Mouse (Mus musculus): Measurements from ENCODE around the gene E130208F15Rik. TPM values are rescaled to one million over a fixed set of nuclear protein-coding genes. Genes with fewer than 3 reads are reported as not detected.

The E130208F15Rik gene
- polyA plus RNA-seq, 1 experiment from 2014 or later = 3.3 TPM

DNA sequence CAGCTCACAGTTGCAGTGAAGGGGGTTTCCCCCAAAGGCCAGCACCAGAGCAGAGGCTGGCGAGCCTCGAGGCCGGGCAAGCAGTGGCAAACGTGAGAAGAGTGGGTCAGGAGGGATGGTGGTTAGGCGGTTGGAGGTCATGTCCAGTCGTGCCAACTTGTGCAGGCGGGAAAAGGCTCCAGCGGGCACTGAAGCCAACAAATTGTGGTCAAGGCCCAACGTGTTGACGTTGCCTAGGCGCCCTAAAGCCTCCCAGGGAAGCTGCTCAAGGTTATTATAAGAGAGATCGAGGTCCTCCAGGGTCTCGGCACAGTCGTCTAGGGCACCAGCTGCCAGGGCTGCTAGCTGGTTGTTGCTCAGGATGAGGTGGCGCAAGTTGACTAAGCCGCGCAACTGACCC is 38.5 kb downstream of the E130208F15Rik start:
- Histone ChIP-seq H3K4me3 (ENCODE audit: low read depth, low read length) (no peak overlapping the region), H3K27me3 (ENCODE audit: control insufficient read depth, insufficient read depth, low read length) (no peaks in the 10 kb centered on the region), H3K27ac (ENCODE audit: low read depth, low read length) (no peak overlapping the region), H3K9me3 (ENCODE audit: control insufficient read depth, low read length) (no peaks in the 10 kb centered on the region), H3K36me3 (ENCODE audit: control insufficient read depth, insufficient read depth, low read length) (no peaks in the 10 kb centered on the region; the same call in 1 of the 2 replicates), H3K9ac (ENCODE audit: low read depth, low read length) (no peak overlapping the region), H3K4me1 (replicated peaks; ENCODE audit: control insufficient read depth, insufficient read depth, low read length) (peaks cover 8% of the 10 kb centered on the region), H3K4me2 (replicated peaks; ENCODE audit: low read depth, low read length) (no peak overlapping the region)
- DNase-seq (ENCODE audit: low spot score) = no peak
- ATAC-seq (ENCODE audit: low FRiP score) = no peak
- WGBS = 92% methylated on average over 17 of the region's 17 CpGs

DNA sequence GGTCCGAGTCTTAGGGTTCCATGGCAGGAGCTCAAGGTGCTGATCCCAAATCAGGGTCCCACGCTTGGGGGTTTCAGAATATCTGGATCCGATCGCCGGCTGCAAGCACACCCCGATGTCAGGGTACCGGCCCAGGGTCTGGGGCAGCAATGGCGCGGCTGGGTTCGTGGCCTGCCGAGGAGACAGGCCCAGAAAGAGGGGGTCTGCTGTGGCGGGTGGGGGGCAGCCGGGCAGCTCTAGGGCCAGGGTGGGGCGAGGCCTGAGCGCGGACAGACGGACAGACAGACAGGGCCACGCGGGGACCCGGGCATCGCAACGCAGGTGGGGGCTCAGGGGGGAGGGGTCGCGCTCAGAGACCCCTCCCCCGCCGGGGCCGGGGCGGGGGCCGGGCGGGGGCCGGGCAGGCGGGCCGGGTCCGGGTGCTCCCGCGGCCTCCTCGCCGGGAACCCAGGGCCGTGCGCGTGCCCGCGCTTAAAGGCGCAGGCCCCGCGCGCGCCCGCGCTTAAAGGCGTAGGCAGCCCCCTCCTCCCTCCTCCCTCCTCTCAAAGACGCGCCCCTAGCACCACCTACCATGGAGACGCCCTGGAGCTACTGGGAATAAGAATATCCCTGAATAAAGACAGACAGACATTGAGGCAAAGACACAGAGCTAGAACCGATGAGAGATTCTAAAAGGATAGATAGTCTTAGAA is 41.3 kb downstream of the E130208F15Rik start, which contains the start of gene Lrfn3:
TSS of gene Lrfn3 (minus strand) at position 121 of the 692 bp plus-strand sequence.
- peak; percentile 96 for DNase-seq (ENCODE audit: low spot score)
- Histone ChIP-seq H3K27ac (ENCODE audit: low read depth, low read length) (no peak within 1 kb of the TSS), H3K4me3 (ENCODE audit: low read depth, low read length) (peak within 1 kb of the TSS; percentile 85), H3K9me3 (ENCODE audit: control insufficient read depth, low read length) (no peaks in the 10 kb centered on the region), H3K4me2 (replicated peaks; ENCODE audit: low read depth, low read length) (peak within 1 kb of the TSS; percentile 86), H3K27me3 (ENCODE audit: control insufficient read depth, insufficient read depth, low read length) (no peaks in the 10 kb centered on the region), H3K4me1 (replicated peaks; ENCODE audit: control insufficient read depth, insufficient read depth, low read length) (peaks cover 8% of the 10 kb centered on the region), H3K9ac (ENCODE audit: low read depth, low read length) (peak within 1 kb of the TSS; percentile 91), H3K36me3 (ENCODE audit: control insufficient read depth, insufficient read depth, low read length) (no peaks in the 10 kb centered on the region)
- ATAC-seq (ENCODE audit: low FRiP score) = peak; percentile 72; the same call in 1 of the 2 replicates
- 2% methylated on average over 36 of the region's 55 CpGs for WGBS

DNA sequence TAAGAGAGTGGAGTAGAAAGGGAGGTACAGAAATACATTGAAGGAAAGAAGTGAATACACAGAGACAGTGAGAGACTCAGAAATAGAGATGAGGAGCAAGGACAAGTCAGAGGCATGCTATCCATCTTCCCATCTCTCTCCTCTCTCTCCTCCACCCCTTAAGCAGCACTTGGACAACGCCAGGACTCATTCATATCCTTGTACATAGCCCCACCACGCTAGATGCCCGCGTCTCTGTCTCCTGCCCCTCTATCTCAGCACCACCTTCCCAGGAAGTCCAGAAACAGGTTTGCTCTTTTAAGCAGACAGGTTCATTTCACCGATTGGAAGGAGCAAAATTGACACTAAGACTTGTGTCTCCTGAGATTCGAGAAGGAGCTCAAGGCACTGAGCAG is 41.8 kb downstream of the E130208F15Rik start:
- H3K36me3 ChIP-seq (ENCODE audit: control insufficient read depth, insufficient read depth, low read length) = no peaks in the 10 kb centered on the region
- H3K4me2 ChIP-seq (replicated peaks; ENCODE audit: low read depth, low read length) = peak overlapping the region; percentile 86
- peaks cover 8% of the 10 kb centered on the region for H3K4me1 ChIP-seq (replicated peaks; ENCODE audit: control insufficient read depth, insufficient read depth, low read length)
- DNase-seq (ENCODE audit: low spot score) (no peak), ATAC-seq (ENCODE audit: low FRiP score) (peak; percentile 28; the same call in 1 of the 2 replicates)
- WGBS = 67% methylated on average over 6 of the region's 6 CpGs
- no peak overlapping the region for H3K27ac ChIP-seq (ENCODE audit: low read depth, low read length)
- no peaks in the 10 kb centered on the region for H3K27me3 ChIP-seq (ENCODE audit: control insufficient read depth, insufficient read depth, low read length)
- peak overlapping the region; percentile 91; the same call in 1 of the 2 replicates for H3K9ac ChIP-seq (ENCODE audit: low read depth, low read length)
- no peaks in the 10 kb centered on the region for H3K9me3 ChIP-seq (ENCODE audit: control insufficient read depth, low read length)
- H3K4me3 ChIP-seq (ENCODE audit: low read depth, low read length) = peak overlapping the region; percentile 85

DNA sequence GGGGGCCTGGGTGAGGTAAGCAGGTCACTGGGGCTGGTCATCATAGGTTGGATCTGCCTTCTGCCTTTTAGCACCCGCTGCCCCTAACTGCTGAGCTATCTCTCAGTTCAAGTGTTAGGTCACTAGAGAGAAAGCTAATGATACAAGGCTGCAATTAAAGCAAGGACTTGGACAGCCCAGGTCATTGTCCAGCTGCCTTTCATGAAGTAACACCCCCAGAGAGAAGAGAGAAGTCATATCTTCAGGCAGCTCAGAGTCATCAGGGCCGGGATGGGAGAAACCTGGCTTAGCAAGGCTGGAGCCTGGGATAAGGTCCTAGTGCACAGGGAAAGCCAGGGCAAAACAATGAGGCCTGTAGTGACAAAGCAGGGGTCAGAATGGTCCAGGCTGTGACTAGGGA is 45.9 kb downstream of the E130208F15Rik start:
- no peak overlapping the region for H3K4me3 ChIP-seq (ENCODE audit: low read depth, low read length)
- WGBS = 73% methylated on average over 2 of the region's 2 CpGs
- DNase-seq (ENCODE audit: low spot score) = no peak
- no peak for ATAC-seq (ENCODE audit: low FRiP score)
- H3K27ac ChIP-seq (ENCODE audit: low read depth, low read length) = no peak overlapping the region
- no peaks in the 10 kb centered on the region for H3K9me3 ChIP-seq (ENCODE audit: control insufficient read depth, low read length)
- H3K4me2 ChIP-seq (replicated peaks; ENCODE audit: low read depth, low read length) = no peak overlapping the region
- no peaks in the 10 kb centered on the region for H3K4me1 ChIP-seq (replicated peaks; ENCODE audit: control insufficient read depth, insufficient read depth, low read length)
- H3K27me3 ChIP-seq (ENCODE audit: control insufficient read depth, insufficient read depth, low read length) = no peaks in the 10 kb centered on the region
- H3K36me3 ChIP-seq (ENCODE audit: control insufficient read depth, insufficient read depth, low read length) = no peaks in the 10 kb centered on the region
- no peak overlapping the region for H3K9ac ChIP-seq (ENCODE audit: low read depth, low read length)

Other genes starting within 250 kb of the E130208F15Rik start
- 8.3 and 8.6 TPM in 2 replicates for gene Zfp82, start 248.8 kb upstream of the E130208F15Rik start, polyA plus RNA-seq (2014; fragmentation: Nextera tagmentation; extraction: Ambion mirVana)
- gene Gm26920, start 231.3 kb upstream of the E130208F15Rik start, polyA plus RNA-seq (2014; fragmentation: Nextera tagmentation; extraction: Ambion mirVana) = 0.89 and 1.7 TPM in 2 replicates
- gene Zfp566, start 231.2 kb upstream of the E130208F15Rik start, polyA plus RNA-seq (2014; fragmentation: Nextera tagmentation; extraction: Ambion mirVana) = 14.6 and 15.6 TPM in 2 replicates
- 128 and 132 TPM in 2 replicates for gene Zfp260, start 227.0 kb upstream of the E130208F15Rik start, polyA plus RNA-seq (2014; fragmentation: Nextera tagmentation; extraction: Ambion mirVana)
- gene Zfp382, start 199.8 kb upstream of the E130208F15Rik start, polyA plus RNA-seq (2014; fragmentation: Nextera tagmentation; extraction: Ambion mirVana) = 5.8 and 7.6 TPM in 2 replicates
- 16.3 and 26.1 TPM in 2 replicates for gene Zfp146, start 152.0 kb upstream of the E130208F15Rik start, polyA plus RNA-seq (2014; fragmentation: Nextera tagmentation; extraction: Ambion mirVana)
- 4.3 and 4.5 TPM in 2 replicates for gene Cox7a1, start 137.6 kb upstream of the E130208F15Rik start, polyA plus RNA-seq (2014; fragmentation: Nextera tagmentation; extraction: Ambion mirVana)
- 56.3 and 64.0 TPM in 2 replicates for gene Capns1, start 122.9 kb upstream of the E130208F15Rik start, polyA plus RNA-seq (2014; fragmentation: Nextera tagmentation; extraction: Ambion mirVana)
- gene Polr2i, start 89.8 kb upstream of the E130208F15Rik start, polyA plus RNA-seq (2014; fragmentation: Nextera tagmentation; extraction: Ambion mirVana) = 171 and 176 TPM in 2 replicates
- gene Tbcb, start 89.5 kb upstream of the E130208F15Rik start, polyA plus RNA-seq (2014; fragmentation: Nextera tagmentation; extraction: Ambion mirVana) = 278 and 293 TPM in 2 replicates
- gene Ovol3, start 86.0 kb upstream of the E130208F15Rik start, polyA plus RNA-seq (2014; fragmentation: Nextera tagmentation; extraction: Ambion mirVana) = not detected in 2 replicates
- gene Thap8, start 41.6 kb upstream of the E130208F15Rik start, polyA plus RNA-seq (2014; fragmentation: Nextera tagmentation; extraction: Ambion mirVana) = 0.25 and 0.32 TPM in 2 replicates
- gene Wdr62, start 41.3 kb upstream of the E130208F15Rik start, polyA plus RNA-seq (2014; fragmentation: Nextera tagmentation; extraction: Ambion mirVana) = 5.9 and 8.5 TPM in 2 replicates
- 66.7 and 78.4 TPM in 2 replicates for gene Clip3, start 30.0 kb upstream of the E130208F15Rik start, polyA plus RNA-seq (2014; fragmentation: Nextera tagmentation; extraction: Ambion mirVana)
- 82.1 and 85.2 TPM in 2 replicates for gene Alkbh6, start 13.0 kb upstream of the E130208F15Rik start, polyA plus RNA-seq (2014; fragmentation: Nextera tagmentation; extraction: Ambion mirVana)
- 17.4 and 18.7 TPM in 2 replicates for gene Syne4, start 6.9 kb upstream of the E130208F15Rik start, polyA plus RNA-seq (2014; fragmentation: Nextera tagmentation; extraction: Ambion mirVana)
- 20.9 and 23.2 TPM in 2 replicates for gene Sdhaf1, start 2.2 kb downstream of the E130208F15Rik start, polyA plus RNA-seq (2014; fragmentation: Nextera tagmentation; extraction: Ambion mirVana)
- gene Lrfn3, start 41.0 kb downstream of the E130208F15Rik start, polyA plus RNA-seq (2014; fragmentation: Nextera tagmentation; extraction: Ambion mirVana) = 5.3 and 6.8 TPM in 2 replicates
- gene Tyrobp, start 92.0 kb downstream of the E130208F15Rik start, polyA plus RNA-seq (2014; fragmentation: Nextera tagmentation; extraction: Ambion mirVana) = 19.3 and 23.1 TPM in 2 replicates
- 0.39 and 0.62 TPM in 2 replicates for gene Hcst, start 98.1 kb downstream of the E130208F15Rik start, polyA plus RNA-seq (2014; fragmentation: Nextera tagmentation; extraction: Ambion mirVana)
- gene Nfkbid, start 100.0 kb downstream of the E130208F15Rik start, polyA plus RNA-seq (2014; fragmentation: Nextera tagmentation; extraction: Ambion mirVana) = 1.5 and 1.8 TPM in 2 replicates
- 165 and 169 TPM in 2 replicates for gene Aplp1, start 123.8 kb downstream of the E130208F15Rik start, polyA plus RNA-seq (2014; fragmentation: Nextera tagmentation; extraction: Ambion mirVana)
- gene Kirrel2, start 135.9 kb downstream of the E130208F15Rik start, polyA plus RNA-seq (2014; fragmentation: Nextera tagmentation; extraction: Ambion mirVana) = 18.6 and 25.8 TPM in 2 replicates
- gene Nphs1, start 136.6 kb downstream of the E130208F15Rik start, polyA plus RNA-seq (2014; fragmentation: Nextera tagmentation; extraction: Ambion mirVana) = 3.3 and 4.5 TPM in 2 replicates
- not detected in 2 replicates for gene Prodh2, start 171.9 kb downstream of the E130208F15Rik start, polyA plus RNA-seq (2014; fragmentation: Nextera tagmentation; extraction: Ambion mirVana)
- gene Arhgap33, start 213.3 kb downstream of the E130208F15Rik start, polyA plus RNA-seq (2014; fragmentation: Nextera tagmentation; extraction: Ambion mirVana) = 41.4 and 41.9 TPM in 2 replicates
- 3.5 and 4.0 TPM in 2 replicates for gene Hspb6, start 230.4 kb downstream of the E130208F15Rik start, polyA plus RNA-seq (2014; fragmentation: Nextera tagmentation; extraction: Ambion mirVana)
- gene Proser3, start 230.6 kb downstream of the E130208F15Rik start, polyA plus RNA-seq (2014; fragmentation: Nextera tagmentation; extraction: Ambion mirVana) = 11.4 and 18.4 TPM in 2 replicates
- gene Lin37, start 238.1 kb downstream of the E130208F15Rik start, polyA plus RNA-seq (2014; fragmentation: Nextera tagmentation; extraction: Ambion mirVana) = 44.7 and 48.3 TPM in 2 replicates
- 83.0 and 100.0 TPM in 2 replicates for gene U2af1l4, start 241.6 kb downstream of the E130208F15Rik start, polyA plus RNA-seq (2014; fragmentation: Nextera tagmentation; extraction: Ambion mirVana)
- 7.8 and 9.8 TPM in 2 replicates for gene Gm49396, start 241.6 kb downstream of the E130208F15Rik start, polyA plus RNA-seq (2014; fragmentation: Nextera tagmentation; extraction: Ambion mirVana)
- 104 and 105 TPM in 2 replicates for gene Psenen, start 241.9 kb downstream of the E130208F15Rik start, polyA plus RNA-seq (2014; fragmentation: Nextera tagmentation; extraction: Ambion mirVana)
- 3.0 and 3.6 TPM in 2 replicates for gene Igflr1, start 243.7 kb downstream of the E130208F15Rik start, polyA plus RNA-seq (2014; fragmentation: Nextera tagmentation; extraction: Ambion mirVana)